Mouse (Mus musculus) hindbrain, embryonic 10.5 days (tissue): ENCODE data around the gene Mum1l1. TPM values are rescaled to one million over a fixed set of nuclear protein-coding genes. Genes with fewer than 3 reads are reported as not detected.
A peak's percentile ranks its signal among the peaks of the same experiment; 100 is the strongest.
"Not testable (repeated sequence)": the region's sequence is repeated elsewhere in the genome, so short reads cannot be mapped to it uniquely, and the experiment has no call there.

ENCODE experiments used
- DNase-seq: peaks from one replicate; pipeline ENCODE4 v3.0.0-alpha.2; 2017; ENCODE audit warnings: low spot score
- H3K27ac ChIP-seq: fragments of 300-500 bp; sonication (generic); 2 replicates; pipeline ENCODE4 v1.5.1; 2016; ENCODE audit warnings: mild to moderate bottlenecking, moderate library complexity
- H3K27me3 ChIP-seq: fragments of 300-500 bp; sonication (generic); 2 replicates; pipeline ENCODE4 v1.6.1; 2016; ENCODE audit warnings: mild to moderate bottlenecking; ENCODE audit not compliant: poor library complexity, insufficient read depth, severe bottlenecking
- H3K36me3 ChIP-seq: fragments of 300-500 bp; sonication (generic); 2 replicates; pipeline ENCODE4 v1.6.1; 2016; ENCODE audit warnings: mild to moderate bottlenecking, moderate library complexity
- H3K4me1 ChIP-seq: fragments of 300-500 bp; sonication (generic); replicated peaks from 2 replicates; pipeline ENCODE4 v1.6.1; 2016; ENCODE audit warnings: mild to moderate bottlenecking
- H3K4me3 ChIP-seq: fragments of 300-500 bp; sonication (generic); 2 replicates; pipeline ENCODE4 v1.5.1; 2016; ENCODE audit warnings: mild to moderate bottlenecking, moderate library complexity
- H3K9me3 ChIP-seq: fragments of 300-500 bp; sonication (generic); 2 replicates; pipeline ENCODE4 v1.6.1; 2016; ENCODE audit warnings: mild to moderate bottlenecking, moderate library complexity
- WGBS: fragments of 180-500 bp; shearing (Covaris S2); methylation state at CpG from one replicate; pipeline ENCODE4 v1.1.7; 2016; 5-methylcytosine and 5-hydroxymethylcytosine counted together
- polyA plus RNA-seq: library from polyadenylated mRNA; unstranded; fragments of >200 nt; fragmentation: Nextera tagmentation; extraction: Ambion mirVana; gene quantifications from 2 replicates; pipeline ENCODE4 v1.2.1, GENCODE M21; 2016

Mum1l1 gene
- 12.7 and 23.9 TPM in 2 replicates for polyA plus RNA-seq

- H3K27me3 ChIP-seq: peaks cover 5% of the 10 kb centered on the region; the same call in 1 of the 2 replicates
- WGBS: 20% methylated on average over 30 of the region's 31 CpGs
- DNase-seq: peak; percentile 74
- no peaks in the 10 kb centered on the region for H3K4me1 ChIP-seq
- no peaks in the 10 kb centered on the region for H3K36me3 ChIP-seq
- H3K9me3 ChIP-seq: no peaks in the 10 kb centered on the region
- peak within 1 kb of the TSS; percentile 53 for H3K4me3 ChIP-seq
- peak within 1 kb of the TSS; percentile 47 for H3K27ac ChIP-seq
These were observed at the start of gene Mum1l1 for GRCm38 (mm10) chrX:139209829-139210225. Mum1l1 (plus strand) TSS chrX:139210042.

DNA sequence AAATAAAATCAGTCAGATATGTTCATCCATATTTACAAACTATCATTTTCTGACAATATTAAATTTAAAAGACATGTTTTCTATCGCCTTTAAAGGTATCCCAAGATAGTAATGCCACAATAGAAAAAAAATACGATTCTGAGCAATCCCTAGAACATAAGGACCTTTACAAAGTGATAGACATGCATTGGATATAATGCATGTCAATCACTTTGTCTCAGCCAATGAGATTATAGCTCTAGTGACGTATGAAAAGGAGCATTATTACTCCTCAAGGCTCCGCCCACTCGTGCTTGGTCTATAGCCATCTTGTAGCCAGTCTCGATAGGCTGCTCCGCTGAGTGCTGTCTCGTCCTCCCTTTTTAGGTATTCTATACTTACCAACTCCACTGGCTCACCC, 30.9 kb upstream of the Mum1l1 start, which contains the start of gene 4933428M09Rik:
TSS of gene 4933428M09Rik (plus strand) at position 301 of the 400 bp plus-strand sequence.
- H3K4me1 ChIP-seq: no peaks in the 10 kb centered on the region
- no peaks in the 10 kb centered on the region for H3K36me3 ChIP-seq
- no peaks in the 10 kb centered on the region for H3K27me3 ChIP-seq
- no peak within 1 kb of the TSS for H3K27ac ChIP-seq
- DNase-seq: no peak
- H3K4me3 ChIP-seq: no peak within 1 kb of the TSS
- no peaks in the 10 kb centered on the region for H3K9me3 ChIP-seq
- 91% methylated on average over 8 of the region's 8 CpGs for WGBS

GRCm38 (mm10) chrX:139191506-139191905, 18.3 kb upstream of the Mum1l1 start:
- not testable (repeated sequence) for H3K9me3 ChIP-seq, H3K27ac ChIP-seq, H3K27me3 ChIP-seq, H3K4me3 ChIP-seq, DNase-seq, H3K4me1 ChIP-seq, H3K36me3 ChIP-seq
- 82% methylated on average over 3 of the region's 3 CpGs for WGBS

GRCm38 (mm10) chrX:139194572-139195279, 15.1 kb upstream of the Mum1l1 start:
- no peak for DNase-seq
- H3K27me3 ChIP-seq: no peaks in the 10 kb centered on the region; the same call in 1 of the 2 replicates
- 48% methylated on average over 1 of the region's 1 CpGs for WGBS
- H3K9me3 ChIP-seq: no peaks in the 10 kb centered on the region
- H3K27ac ChIP-seq: no peak overlapping the region
- no peaks in the 10 kb centered on the region for H3K4me1 ChIP-seq
- H3K4me3 ChIP-seq: no peak overlapping the region
- H3K36me3 ChIP-seq: no peaks in the 10 kb centered on the region

- 81% methylated on average over 4 of the region's 4 CpGs for WGBS
- not testable (repeated sequence) for H3K4me1 ChIP-seq, H3K27me3 ChIP-seq, DNase-seq, H3K27ac ChIP-seq, H3K9me3 ChIP-seq, H3K36me3 ChIP-seq
- H3K4me3 ChIP-seq: peak overlapping the region; percentile 53; the same call in 1 of the 2 replicates
These were observed 532 bp upstream of the Mum1l1 start for GRCm38 (mm10) chrX:139209191-139209828.

DNA sequence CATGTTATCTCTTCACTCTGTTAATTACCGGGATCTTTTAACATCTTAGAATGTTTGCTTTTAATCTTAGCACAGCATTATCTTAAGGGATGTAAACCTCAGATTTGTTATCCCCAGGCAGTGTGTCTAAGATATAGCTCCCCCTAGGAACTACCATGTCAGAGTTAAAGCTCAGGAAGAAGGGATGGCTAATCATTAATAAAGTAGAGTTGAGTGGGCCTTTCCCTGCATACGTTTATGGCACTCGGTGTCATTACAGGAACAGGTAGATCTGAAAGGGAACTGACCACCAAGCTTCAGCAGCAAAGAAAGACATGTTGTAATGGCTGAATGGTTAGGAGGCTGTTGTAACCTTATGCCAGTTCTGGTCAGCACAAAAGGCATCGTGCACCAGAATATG, 4.9 kb downstream of the Mum1l1 start:
- Histone ChIP-seq H3K27me3 (peaks cover 3% of the 10 kb centered on the region; the same call in 1 of the 2 replicates), H3K4me3 (no peak overlapping the region), H3K4me1 (no peaks in the 10 kb centered on the region; the same call in 1 of the 2 replicates), H3K9me3 (no peaks in the 10 kb centered on the region), H3K36me3 (no peaks in the 10 kb centered on the region), H3K27ac (no peak overlapping the region)
- 75% methylated on average over 4 of the region's 4 CpGs for WGBS
- DNase-seq: no peak

DNA sequence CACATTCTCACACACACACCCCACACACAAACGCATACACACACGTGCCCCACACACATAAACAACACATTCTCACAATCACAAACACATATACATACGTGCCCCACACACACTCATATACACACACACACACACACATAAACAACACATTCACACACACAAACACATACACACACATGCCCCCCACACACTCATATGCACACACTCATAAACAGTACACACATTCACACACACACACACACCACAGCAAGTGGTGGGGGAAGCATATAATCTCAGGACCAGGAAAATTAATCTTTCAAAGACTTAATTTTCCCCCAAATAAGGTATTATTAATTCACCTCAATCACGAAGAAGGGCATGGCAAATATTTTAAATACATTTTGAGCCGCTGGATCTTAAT, 6.6 kb downstream of the Mum1l1 start:
- Histone ChIP-seq H3K4me1 (no peaks in the 10 kb centered on the region; the same call in 1 of the 2 replicates), H3K9me3 (no peaks in the 10 kb centered on the region), H3K36me3 (no peaks in the 10 kb centered on the region), H3K27me3 (peaks cover 4% of the 10 kb centered on the region; the same call in 1 of the 2 replicates), H3K27ac (no peak overlapping the region), H3K4me3 (no peak overlapping the region)
- no peak for DNase-seq
- WGBS: 72% methylated on average over 5 of the region's 5 CpGs

- Histone ChIP-seq H3K4me1 (no peaks in the 10 kb centered on the region; the same call in 1 of the 2 replicates), H3K4me3 (peak overlapping the region; percentile 48), H3K27ac (peak overlapping the region; percentile 72), H3K9me3 (no peaks in the 10 kb centered on the region), H3K36me3 (no peaks in the 10 kb centered on the region), H3K27me3 (0 out of 2 replicates have a peak, but pooled peaks cover 4% of the 10 kb centered on the region)
- WGBS: 19% methylated on average over 22 of the region's 22 CpGs
- peak; percentile 78 for DNase-seq
These were observed 7.2 kb downstream of the Mum1l1 start for GRCm38 (mm10) chrX:139216991-139217593.

DNA sequence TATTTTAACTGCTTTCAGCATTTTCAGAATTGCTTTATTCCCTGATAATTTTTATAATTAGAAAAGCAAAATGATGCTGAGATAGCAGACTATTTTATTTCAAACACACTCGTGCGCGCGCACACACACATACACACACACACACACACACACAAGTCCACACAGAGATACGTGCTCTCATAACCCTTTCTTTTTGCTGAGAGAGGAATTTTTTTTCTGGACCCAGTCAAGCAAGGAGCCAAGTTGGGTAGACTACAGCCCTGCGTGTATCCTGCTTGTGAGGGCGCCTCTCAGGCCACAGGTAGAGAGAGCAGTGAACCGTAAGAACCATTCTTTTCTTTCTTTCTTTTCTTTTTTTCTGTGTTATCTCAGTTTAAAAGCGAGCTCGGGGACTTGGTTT, 7.9 kb downstream of the Mum1l1 start:
- H3K27ac ChIP-seq: no peak overlapping the region
- H3K4me1 ChIP-seq: no peaks in the 10 kb centered on the region; the same call in 1 of the 2 replicates
- no peaks in the 10 kb centered on the region for H3K9me3 ChIP-seq
- H3K36me3 ChIP-seq: no peaks in the 10 kb centered on the region
- no peak for DNase-seq
- 0 out of 2 replicates have a peak, but pooled peaks cover 4% of the 10 kb centered on the region for H3K27me3 ChIP-seq
- peak overlapping the region; percentile 48 for H3K4me3 ChIP-seq
- WGBS: 57% methylated on average over 10 of the region's 10 CpGs

GRCm38 (mm10) chrX:139219017-139219416, 9.2 kb downstream of the Mum1l1 start:
- Histone ChIP-seq H3K27ac (no peak overlapping the region), H3K4me1 (no peaks in the 10 kb centered on the region; the same call in 1 of the 2 replicates), H3K9me3 (no peaks in the 10 kb centered on the region), H3K27me3 (0 out of 2 replicates have a peak, but pooled peaks cover 4% of the 10 kb centered on the region), H3K4me3 (no peak overlapping the region), H3K36me3 (no peaks in the 10 kb centered on the region)
- WGBS: 26% methylated on average over 2 of the region's 2 CpGs
- DNase-seq: peak; percentile 35

- Histone ChIP-seq H3K4me1 (no peaks in the 10 kb centered on the region; the same call in 1 of the 2 replicates), H3K9me3 (no peaks in the 10 kb centered on the region), H3K36me3 (no peaks in the 10 kb centered on the region), H3K27me3 (0 out of 2 replicates have a peak, but pooled peaks cover 4% of the 10 kb centered on the region), H3K4me3 (no peak overlapping the region), H3K27ac (no peak overlapping the region)
- 89% methylated on average over 4 of the region's 4 CpGs for WGBS
- no peak for DNase-seq
These were observed 11.0 kb downstream of the Mum1l1 start for GRCm38 (mm10) chrX:139220830-139221229.

DNA sequence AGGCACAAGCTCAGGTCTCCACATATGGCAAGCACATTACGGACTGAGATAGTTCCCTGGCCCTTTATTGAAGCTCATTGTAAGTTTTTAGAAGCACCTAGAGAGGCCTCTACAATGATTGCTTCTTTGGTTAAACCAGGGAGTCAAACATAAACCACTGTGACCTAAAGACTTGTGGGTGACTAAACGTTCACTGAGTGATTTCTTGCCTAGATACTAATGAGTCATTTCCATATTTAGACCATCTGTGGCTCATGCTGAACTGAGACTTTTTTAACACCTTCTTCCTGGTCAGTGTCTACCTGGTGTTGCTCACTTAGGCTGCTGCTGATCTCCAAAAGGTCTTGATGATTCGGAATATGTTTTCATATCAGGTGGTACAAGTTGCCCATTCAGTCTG, 12.1 kb downstream of the Mum1l1 start:
- Histone ChIP-seq H3K27ac (no peak overlapping the region), H3K4me3 (no peak overlapping the region), H3K27me3 (0 out of 2 replicates have a peak, but pooled peaks cover 4% of the 10 kb centered on the region), H3K36me3 (no peaks in the 10 kb centered on the region), H3K9me3 (no peaks in the 10 kb centered on the region), H3K4me1 (no peaks in the 10 kb centered on the region; the same call in 1 of the 2 replicates)
- DNase-seq: no peak
- 86% methylated on average over 3 of the region's 3 CpGs for WGBS
